Mouse (Mus musculus) A20 (cell line): ENCODE measurements around the gene Paics.
"Not testable (repeated sequence)": the region's sequence is repeated elsewhere in the genome, so short reads cannot be mapped to it uniquely, and the experiment has no call there.

Source experiments
- DNase-seq: peaks from one replicate; pipeline ENCODE4 v3.0.0-alpha.2; 2011; ENCODE audit warnings: low read depth, low spot score

Paics gene

GRCm38 (mm10) chr5:76951106-76952027, at the start of gene Paics, which contains the start of gene Ppat:
TSS of gene Paics (plus strand) at chr5:76951307.
TSS of gene Ppat (minus strand) at chr5:76951578.
- DNase-seq = peak; percentile 100

GRCm38 (mm10) chr5:76902131-76902530, 49.0 kb upstream of the Paics start:
- DNase-seq = no peak

GRCm38 (mm10) chr5:76904713-76905404, 46.2 kb upstream of the Paics start:
- DNase-seq = no peak

- peak; percentile 98 for DNase-seq
These were observed 45.5 kb upstream of the Paics start, which contains the start of gene Aasdh for GRCm38 (mm10) chr5:76905405-76906154. TSS of gene Aasdh (minus strand) at chr5:76905514.

- DNase-seq = no peak
These were observed 45.0 kb upstream of the Paics start for GRCm38 (mm10) chr5:76906155-76906499.

GRCm38 (mm10) chr5:76910807-76911206, 40.3 kb upstream of the Paics start:
- DNase-seq = no peak

GRCm38 (mm10) chr5:76912522-76912921, 38.6 kb upstream of the Paics start:
- not testable (repeated sequence) for DNase-seq

- DNase-seq = no peak
These were observed 28.3 kb upstream of the Paics start for GRCm38 (mm10) chr5:76922833-76923232.

GRCm38 (mm10) chr5:76923428-76923827, 27.7 kb upstream of the Paics start:
- no peak for DNase-seq

GRCm38 (mm10) chr5:76924296-76924695, 26.8 kb upstream of the Paics start:
- DNase-seq = no peak

- no peak for DNase-seq
These were observed 22.8 kb upstream of the Paics start for GRCm38 (mm10) chr5:76928124-76928832.

- DNase-seq = no peak
These were observed 21.8 kb upstream of the Paics start for GRCm38 (mm10) chr5:76929180-76929877.

- DNase-seq = no peak
These were observed 11.4 kb upstream of the Paics start for GRCm38 (mm10) chr5:76939717-76940116.

GRCm38 (mm10) chr5:76941975-76942374, 9.1 kb upstream of the Paics start:
- no peak for DNase-seq

- DNase-seq = no peak
These were observed 8.6 kb upstream of the Paics start for GRCm38 (mm10) chr5:76942505-76942904.

- DNase-seq = no peak
These were observed 6.0 kb upstream of the Paics start for GRCm38 (mm10) chr5:76944965-76945677.

- no peak for DNase-seq
These were observed 5.5 kb upstream of the Paics start for GRCm38 (mm10) chr5:76945678-76946033.

- no peak for DNase-seq
These were observed 4.0 kb upstream of the Paics start for GRCm38 (mm10) chr5:76947142-76947541.

- no peak for DNase-seq
These were observed 3.3 kb upstream of the Paics start for GRCm38 (mm10) chr5:76947758-76948157.
